Mouse (Mus musculus): ENCODE data around the gene Gm10570. TPM values are rescaled to one million over a fixed set of nuclear protein-coding genes. Genes with fewer than 3 reads are reported as not detected.

The Gm10570 gene
- polyA plus RNA-seq, 1 experiment from 2014 or later = not detected

GRCm38 (mm10) chr4:130266601-130267000 is 41.9 kb downstream of the Gm10570 start:
- Histone ChIP-seq H3K4me3 (no peak overlapping the region), H3K4me2 (0 out of 2 replicates have a peak overlapping the region, but pooled peaks have one; percentile 5), H3K27ac (peak overlapping the region; percentile 14; the same call in 1 of the 2 replicates), H3K9ac (no peak overlapping the region), H3K4me1 (peaks cover 26% of the 10 kb centered on the region), H3K27me3 (no peaks in the 10 kb centered on the region), H3K36me3 (peaks cover 23% of the 10 kb centered on the region), H3K9me3 (no peaks in the 10 kb centered on the region)
- no peak; the same call in 1 of the 2 replicates for ATAC-seq (ENCODE audit: insufficient number of reproducible peaks, low FRiP score, low TSS enrichment, low read depth)
- 54% methylated on average over 9 of the region's 9 CpGs for WGBS

GRCm38 (mm10) chr4:130264698-130265349 is 43.6 kb downstream of the Gm10570 start:
- Histone ChIP-seq H3K4me1 (peaks cover 25% of the 10 kb centered on the region), H3K27me3 (no peaks in the 10 kb centered on the region), H3K9me3 (no peaks in the 10 kb centered on the region), H3K4me3 (no peak overlapping the region), H3K36me3 (peaks cover 35% of the 10 kb centered on the region), H3K4me2 (no peak overlapping the region), H3K27ac (no peak overlapping the region), H3K9ac (no peak overlapping the region)
- ATAC-seq (ENCODE audit: insufficient number of reproducible peaks, low FRiP score, low TSS enrichment, low read depth) = no peak
- 28% methylated on average over 24 of the region's 24 CpGs for WGBS

- Histone ChIP-seq H3K4me2 (no peak overlapping the region), H3K9ac (no peak overlapping the region), H3K27me3 (no peaks in the 10 kb centered on the region), H3K27ac (no peak overlapping the region), H3K4me3 (no peak overlapping the region), H3K4me1 (peaks cover 25% of the 10 kb centered on the region), H3K36me3 (peaks cover 42% of the 10 kb centered on the region), H3K9me3 (no peaks in the 10 kb centered on the region)
- no peak for ATAC-seq (ENCODE audit: insufficient number of reproducible peaks, low FRiP score, low TSS enrichment, low read depth)
- WGBS = 47% methylated on average over 11 of the region's 11 CpGs
These were observed 44.3 kb downstream of the Gm10570 start for GRCm38 (mm10) chr4:130264131-130264530.

- Histone ChIP-seq H3K9me3 (no peaks in the 10 kb centered on the region), H3K4me1 (peaks cover 10% of the 10 kb centered on the region; the same call in 1 of the 2 replicates), H3K36me3 (peaks cover 70% of the 10 kb centered on the region), H3K27ac (no peak overlapping the region), H3K4me3 (no peak overlapping the region), H3K9ac (no peak overlapping the region), H3K4me2 (no peak overlapping the region), H3K27me3 (no peaks in the 10 kb centered on the region)
- no peak for ATAC-seq (ENCODE audit: insufficient number of reproducible peaks, low FRiP score, low TSS enrichment, low read depth)
- WGBS = 28% methylated on average over 5 of the region's 5 CpGs
These were observed 48.1 kb downstream of the Gm10570 start for GRCm38 (mm10) chr4:130260406-130260805.

Other genes starting within 250 kb of the Gm10570 start
- 68.1 and 75.1 TPM in 2 replicates for gene Pef1, start 206.1 kb downstream of the Gm10570 start, polyA plus RNA-seq (2015; fragmentation: Nextera tagmentation; extraction: Ambion mirVana)
- 0.10 and 0.12 TPM in 2 replicates for gene Hcrtr1, start 169.3 kb downstream of the Gm10570 start, polyA plus RNA-seq (2015; fragmentation: Nextera tagmentation; extraction: Ambion mirVana)
- gene Tinagl1, start 133.6 kb downstream of the Gm10570 start, polyA plus RNA-seq (2015; fragmentation: Nextera tagmentation; extraction: Ambion mirVana) = 31.0 and 32.6 TPM in 2 replicates
- not detected in 2 replicates for gene Gm853, start 86.3 kb downstream of the Gm10570 start, polyA plus RNA-seq (2015; fragmentation: Nextera tagmentation; extraction: Ambion mirVana)
- 132 and 136 TPM in 2 replicates for gene Serinc2, start 29.5 kb downstream of the Gm10570 start, polyA plus RNA-seq (2015; fragmentation: Nextera tagmentation; extraction: Ambion mirVana)
- 37.2 and 72.7 TPM in 2 replicates for gene Fabp3, start 79 bp downstream of the Gm10570 start, polyA plus RNA-seq (2015; fragmentation: Nextera tagmentation; extraction: Ambion mirVana)
- 66.0 and 74.8 TPM in 2 replicates for gene Zcchc17, start 51.3 kb upstream of the Gm10570 start, polyA plus RNA-seq (2015; fragmentation: Nextera tagmentation; extraction: Ambion mirVana)
- 123 and 129 TPM in 2 replicates for gene Snrnp40, start 51.5 kb upstream of the Gm10570 start, polyA plus RNA-seq (2015; fragmentation: Nextera tagmentation; extraction: Ambion mirVana)